Mouse (Mus musculus) erythroid progenitor cell, adult 5-6 weeks (primary cell): ENCODE data around the gene Ano1. TPM values are rescaled to one million over a fixed set of nuclear protein-coding genes. Genes with fewer than 3 reads are reported as not detected.

ENCODE experiments used
- ATAC-seq: replicated peaks from 2 replicates; pipeline ENCODE4 v1.8.0; 2016; ENCODE audit warnings: moderate number of reproducible peaks, mild to moderate bottlenecking, moderate TSS enrichment, inconsistent platforms; ENCODE audit not compliant: poor library complexity, low FRiP score, severe bottlenecking
- total RNA-seq, 2 experiments: library from RNA; stranded (forward) in 1 of 2; stranded (reverse) in 1 of 2; fragments of 150-400 nt in 1 of 2; fragments of 186-747, 209-891 nt in 1 of 2; gene quantifications; 2 replicates each; pipeline versions ENCODE4 v1.2.3 to v1.2.4; 2015 to 2017; ENCODE audit warnings: low replicate concordance in 2 of 2

Gene Ano1
- total RNA-seq, 2 experiments from 2014 or later, result not detected

- no peak for ATAC-seq
These were observed 147.0 kb downstream of the Ano1 start for GRCm38 (mm10) chr7:144604735-144605134.

GRCm38 (mm10) chr7:144604291-144604690 lies 147.5 kb downstream of the Ano1 start:
- ATAC-seq, result no peak

DNA sequence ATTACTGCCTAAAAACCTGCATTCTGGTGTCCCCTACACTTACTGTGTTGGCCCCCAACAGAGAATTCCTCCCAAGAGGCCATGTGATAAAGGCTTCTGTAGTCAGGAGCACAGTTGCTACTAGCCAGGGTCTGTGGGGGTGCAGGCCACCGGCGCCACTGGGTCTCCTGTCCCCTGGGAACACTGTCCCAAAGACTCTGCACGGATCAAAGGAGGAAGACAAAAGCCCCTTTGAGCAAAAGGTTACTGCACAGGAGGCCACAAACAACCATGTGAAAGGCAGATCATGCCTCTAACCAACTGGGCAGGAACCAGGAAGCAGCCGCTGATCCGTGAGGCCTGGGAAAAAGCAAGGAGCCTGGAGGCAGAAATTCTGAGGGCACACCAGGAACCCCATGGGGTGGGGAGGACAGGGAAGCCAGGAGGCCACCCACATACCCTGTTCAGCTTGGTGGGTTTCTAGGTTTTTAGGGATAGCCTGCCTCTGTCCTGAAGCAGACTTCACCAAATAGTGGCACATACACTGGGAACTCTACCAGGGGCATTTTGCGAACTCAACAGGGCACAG lies 151.4 kb downstream of the Ano1 start:
- no peak for ATAC-seq

GRCm38 (mm10) chr7:144589508-144589907 lies 162.3 kb downstream of the Ano1 start:
- ATAC-seq, result no peak

GRCm38 (mm10) chr7:144587291-144587690 lies 164.5 kb downstream of the Ano1 start:
- ATAC-seq, result no peak

GRCm38 (mm10) chr7:144585648-144586047 lies 166.1 kb downstream of the Ano1 start:
- no peak for ATAC-seq

DNA sequence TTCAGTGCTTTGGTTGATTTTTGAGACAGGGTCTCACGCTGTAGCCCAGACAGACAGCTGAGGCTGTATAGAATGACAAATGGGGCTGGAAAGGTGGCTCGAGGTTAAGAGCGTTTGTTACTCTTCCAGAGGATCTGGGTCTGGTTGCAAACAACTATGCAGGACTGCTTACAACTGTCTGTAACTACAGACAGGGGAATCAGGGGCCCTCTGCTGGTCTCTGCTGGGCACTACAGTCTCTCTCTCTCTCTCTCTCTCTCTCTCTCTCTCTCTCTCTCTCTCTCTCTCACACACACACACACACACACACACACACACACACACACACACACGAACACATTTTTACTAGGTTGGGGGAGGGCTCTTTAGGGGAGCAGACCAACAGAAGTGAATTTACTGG lies 168.2 kb downstream of the Ano1 start:
- no peak for ATAC-seq

GRCm38 (mm10) chr7:144582284-144582980 lies 169.3 kb downstream of the Ano1 start, which contains the start of gene Fadd:
TSS of gene Fadd (minus strand) at chr7:144582463.
- ATAC-seq, result peak; percentile 77

- peak; percentile 71 for ATAC-seq
These were observed 170.1 kb downstream of the Ano1 start for GRCm38 (mm10) chr7:144581559-144582283.

- no peak for ATAC-seq
These were observed 173.9 kb downstream of the Ano1 start for GRCm38 (mm10) chr7:144577876-144578275.

- no peak for ATAC-seq
These were observed 179.5 kb downstream of the Ano1 start for GRCm38 (mm10) chr7:144572234-144572633.

DNA sequence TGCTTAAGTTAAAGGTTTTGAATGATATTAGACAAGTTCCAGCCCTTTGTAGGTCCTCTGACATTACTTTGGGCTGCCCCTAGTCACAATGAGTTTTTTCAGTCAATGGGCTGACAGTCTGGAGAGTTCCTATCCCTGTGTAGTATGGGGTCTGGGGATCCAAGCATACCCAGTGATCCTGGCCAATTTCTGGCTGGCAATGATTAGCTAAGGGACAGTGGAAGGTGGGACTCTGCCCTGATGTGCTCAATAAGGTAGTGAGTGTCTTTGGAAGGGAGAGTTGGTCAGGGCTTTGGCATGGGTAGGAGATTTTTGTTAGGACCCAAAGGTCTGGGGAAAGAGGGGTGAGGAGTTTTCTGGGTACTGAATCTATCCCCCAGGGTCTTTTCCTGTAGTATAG lies 180.2 kb downstream of the Ano1 start:
- ATAC-seq, result no peak

- no peak for ATAC-seq
These were observed 182.3 kb downstream of the Ano1 start for GRCm38 (mm10) chr7:144569428-144569827.

DNA sequence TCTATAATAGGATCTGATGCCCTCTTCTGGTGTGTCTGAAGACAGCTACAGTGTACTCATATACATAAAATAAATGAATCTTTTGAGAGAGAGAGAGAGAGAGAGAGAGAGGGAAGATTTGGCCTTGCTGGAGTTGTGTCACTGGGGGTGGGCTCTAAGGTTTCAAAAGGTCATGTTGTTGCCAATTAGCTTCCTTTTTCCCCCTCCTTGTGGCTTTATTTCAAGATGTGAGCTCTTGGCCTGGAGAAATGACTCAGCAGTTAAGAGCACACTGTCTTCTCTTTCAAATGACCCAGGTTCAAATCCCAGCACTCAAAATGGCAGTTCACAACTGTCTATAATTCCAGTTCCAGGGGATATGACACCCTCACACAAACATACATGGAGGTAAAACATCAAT lies 183.7 kb downstream of the Ano1 start:
- no peak for ATAC-seq

DNA sequence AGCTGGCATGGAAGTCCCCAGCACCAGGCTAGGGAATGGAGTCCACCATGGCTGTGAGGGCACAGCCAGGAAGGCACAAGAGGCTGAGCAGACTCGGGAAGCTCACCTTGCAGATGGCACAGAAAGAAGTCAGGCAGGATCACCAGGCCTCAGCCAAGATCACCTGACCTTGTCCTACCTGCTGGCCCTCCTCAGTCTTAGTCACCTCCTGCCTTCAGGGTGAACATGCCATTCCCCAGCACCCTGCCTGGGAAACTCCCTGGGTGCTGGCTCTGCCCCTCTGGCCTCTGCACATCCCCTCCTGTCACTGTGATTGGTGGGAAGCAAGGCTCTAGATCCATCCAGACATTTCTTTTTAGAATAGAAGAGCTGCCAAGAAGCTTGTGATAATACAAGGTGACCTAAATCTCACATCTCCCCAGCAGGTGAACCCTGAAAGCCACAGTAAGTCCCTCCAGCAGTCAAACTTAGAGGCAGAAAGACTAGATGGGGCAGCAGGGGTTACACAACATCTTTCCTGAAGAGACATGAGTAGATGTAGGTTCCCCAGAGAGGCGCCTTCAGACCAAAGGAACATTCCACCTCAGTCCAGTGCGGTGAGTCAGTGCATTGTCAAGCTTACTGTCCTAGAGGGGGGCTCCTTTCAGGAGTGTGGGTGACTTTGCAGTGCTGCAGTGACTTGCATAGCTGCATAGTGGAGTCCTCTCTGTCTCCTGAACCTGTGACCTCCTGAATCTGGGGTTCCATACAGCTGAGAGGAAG lies 184.7 kb downstream of the Ano1 start:
- ATAC-seq, result no peak

DNA sequence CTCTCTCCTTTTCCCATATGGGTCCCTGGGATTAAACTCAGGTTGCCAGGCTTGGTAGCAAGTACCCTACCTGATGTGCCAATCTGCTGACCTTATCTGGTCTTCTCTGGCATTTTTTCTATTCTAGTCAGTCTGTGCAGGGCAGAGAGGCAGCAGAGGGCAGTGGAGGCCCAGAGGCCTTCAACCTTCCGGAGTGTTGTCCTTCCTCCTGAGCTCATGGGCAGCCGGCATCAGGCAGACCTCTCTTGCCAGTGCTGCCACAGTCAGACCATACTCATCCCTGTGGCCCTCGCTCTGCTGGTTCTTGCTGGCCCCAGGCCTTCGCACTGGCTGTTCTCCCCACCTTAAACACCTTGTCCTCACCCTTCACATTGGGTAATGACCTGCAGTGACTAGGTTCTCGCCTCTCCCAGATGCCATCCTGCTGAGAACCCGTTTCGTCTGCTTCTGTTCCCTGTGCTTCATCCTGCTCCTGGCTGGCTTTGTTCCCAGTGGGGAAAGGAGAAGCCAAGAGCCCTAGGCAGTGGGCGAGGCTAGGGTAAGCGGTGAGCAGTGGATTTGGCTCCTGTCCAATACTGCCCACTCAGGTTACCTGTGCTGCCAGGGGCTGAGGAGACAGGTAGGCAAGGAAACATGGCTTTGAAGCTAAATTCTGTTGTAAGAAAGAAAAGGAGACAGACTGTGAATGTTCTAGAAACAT lies 188.2 kb downstream of the Ano1 start:
- no peak for ATAC-seq

DNA sequence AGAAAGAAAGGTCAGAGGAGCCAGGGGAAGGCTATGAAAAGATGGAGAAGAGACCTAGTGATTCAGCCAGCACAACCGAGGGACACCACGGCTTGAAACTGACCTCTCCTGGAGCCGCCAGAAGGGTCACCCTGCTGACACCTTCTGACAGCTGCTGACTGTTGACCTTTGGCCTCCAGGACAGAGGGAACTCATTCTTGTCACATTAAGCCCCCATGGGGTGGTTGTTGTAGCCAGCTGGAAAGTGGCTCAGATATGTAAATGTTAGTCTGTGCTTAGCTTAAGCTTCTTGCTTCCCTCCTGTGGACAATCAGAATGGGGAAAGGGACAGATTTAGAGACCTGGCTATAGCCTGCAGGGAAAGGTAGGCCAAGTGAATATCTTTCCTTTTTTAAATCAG lies 189.8 kb downstream of the Ano1 start:
- ATAC-seq, result no peak

DNA sequence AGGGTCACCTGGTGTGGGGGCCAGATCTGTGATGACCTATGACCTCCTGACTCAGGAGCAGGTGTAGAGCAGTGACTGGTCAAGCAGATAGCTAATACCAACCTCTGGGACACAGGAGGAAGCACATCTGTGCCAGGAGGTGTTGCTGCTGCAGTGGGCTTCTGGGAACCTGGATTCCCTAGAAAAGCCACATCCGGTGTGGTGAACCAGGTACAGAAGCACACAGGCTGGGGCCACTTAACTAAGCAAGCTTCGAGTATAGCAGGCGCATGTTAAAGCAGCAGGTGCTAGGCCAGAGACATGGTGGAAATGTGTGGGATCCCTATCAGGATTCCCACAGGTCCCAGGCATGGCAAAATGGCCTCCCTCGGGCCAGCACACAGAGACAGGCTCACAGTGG lies 191.2 kb downstream of the Ano1 start:
- ATAC-seq, result no peak

DNA sequence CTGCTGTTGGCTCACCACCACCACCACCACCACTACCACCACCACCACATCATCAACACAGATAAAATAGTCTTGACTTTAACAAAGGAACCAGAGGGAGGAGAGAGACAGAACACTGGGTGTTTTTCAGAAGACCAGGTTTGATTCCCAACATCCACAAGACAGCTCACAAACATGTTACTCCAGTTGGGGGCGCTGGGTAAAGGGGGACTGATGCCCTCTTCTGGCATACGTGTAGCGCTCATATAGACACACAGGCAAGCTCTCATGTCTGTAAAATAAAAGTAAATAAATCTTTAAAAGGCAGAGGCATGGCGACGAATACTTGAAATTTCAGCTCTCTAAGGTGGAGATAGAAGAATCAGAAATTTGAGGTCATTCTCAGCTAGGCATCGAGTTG lies 193.2 kb downstream of the Ano1 start:
- no peak for ATAC-seq

- ATAC-seq, result peak; percentile 16
These were observed 197.7 kb downstream of the Ano1 start for GRCm38 (mm10) chr7:144554123-144554472.
